Mouse (Mus musculus) forebrain, embryonic 13.5 days (tissue): Measurements from ENCODE around the gene Slc26a3. TPM values are rescaled to one million over a fixed set of nuclear protein-coding genes. Genes with fewer than 3 reads are reported as not detected.

Experiments used
- polyA plus RNA-seq: library from polyadenylated mRNA; unstranded; fragments of >200 nt; fragmentation: Nextera tagmentation; extraction: Ambion mirVana; gene quantifications from 2 replicates; pipeline ENCODE4 v1.2.1, GENCODE M21; 2015

Gene Slc26a3
- polyA plus RNA-seq, 1 experiment from 2014 or later, result 0.09 TPM

Other genes with a start within 250 kb of the Slc26a3 start
- not detected in 2 replicates for gene Gm6993, start 150.1 kb upstream of the Slc26a3 start, polyA plus RNA-seq
- gene Lamb1, start 125.6 kb upstream of the Slc26a3 start, polyA plus RNA-seq, result 12.5 and 15.2 TPM in 2 replicates
- gene Dld, start 39.4 kb upstream of the Slc26a3 start, polyA plus RNA-seq, result 124 and 126 TPM in 2 replicates
- 14.7 and 15.9 TPM in 2 replicates for gene Cbll1, start 108.7 kb downstream of the Slc26a3 start, polyA plus RNA-seq
- 0.05 TPM in 1 of 2 replicates, not detected in the other for gene Slc26a4, start 169.1 kb downstream of the Slc26a3 start, polyA plus RNA-seq
- 27.1 and 30.0 TPM in 2 replicates for gene Bcap29, start 243.8 kb downstream of the Slc26a3 start, polyA plus RNA-seq